Mouse (Mus musculus) gonadal fat pad, adult 2 months (tissue): Measurements from ENCODE around the gene B2m. TPM values are rescaled to one million over a fixed set of nuclear protein-coding genes. Genes with fewer than 3 reads are reported as not detected.

ENCODE experiments used
- DNase-seq: peaks from one replicate; pipeline ENCODE4 v3.0.0-alpha.2; 2012; ENCODE audit warnings: low read depth
- polyA plus RNA-seq: library from polyadenylated mRNA; depleted of rRNA; stranded (reverse); fragments of >200 nt; gene quantifications from 2 replicates; pipeline ENCODE4 v1.2.3, GENCODE M21; 2012; rRNA removed

The B2m gene
- polyA plus RNA-seq, 1 experiment = 1,419 TPM

GRCm38 (mm10) chr2:122194509-122194929 lies 47.0 kb downstream of the B2m start:
- DNase-seq = no peak

GRCm38 (mm10) chr2:122201501-122201900 lies 54.0 kb downstream of the B2m start:
- peak; percentile 16 for DNase-seq

Other genes with a start within 250 kb of the B2m start
- gene Ctdspl2, start 191.7 kb upstream of the B2m start, polyA plus RNA-seq = 6.5 and 7.5 TPM in 2 replicates
- not detected in 2 replicates for gene Mageb3, start 191.6 kb upstream of the B2m start, polyA plus RNA-seq
- gene Eif3j1, start 119.1 kb upstream of the B2m start, polyA plus RNA-seq = 4.0 and 6.4 TPM in 2 replicates
- gene Spg11, start 29.3 kb upstream of the B2m start, polyA plus RNA-seq = 12.1 and 17.1 TPM in 2 replicates
- 0.15 and 0.23 TPM in 2 replicates for gene Trim69, start 13.0 kb downstream of the B2m start, polyA plus RNA-seq
- 0.13 and 0.38 TPM in 2 replicates for gene Patl2, start 38.5 kb downstream of the B2m start, polyA plus RNA-seq
- gene Terb2, start 38.6 kb downstream of the B2m start, polyA plus RNA-seq = not detected in 2 replicates
- gene Sord, start 87.1 kb downstream of the B2m start, polyA plus RNA-seq = 30.6 and 31.2 TPM in 2 replicates
- gene Duox2, start 150.8 kb downstream of the B2m start, polyA plus RNA-seq = 0.56 and 0.57 TPM in 2 replicates
- gene Duoxa2, start 151.2 kb downstream of the B2m start, polyA plus RNA-seq = 0.30 and 0.32 TPM in 2 replicates
- 2.1 and 7.9 TPM in 2 replicates for gene Duoxa1, start 166.0 kb downstream of the B2m start, polyA plus RNA-seq
- gene Duox1, start 168.0 kb downstream of the B2m start, polyA plus RNA-seq = 0.08 and 0.39 TPM in 2 replicates
- gene Shf, start 221.5 kb downstream of the B2m start, polyA plus RNA-seq = 12.9 and 15.7 TPM in 2 replicates